Mouse (Mus musculus): Measurements from ENCODE around the gene Scfd2. TPM values are rescaled to one million over a fixed set of nuclear protein-coding genes. Genes with fewer than 3 reads are reported as not detected.

The Scfd2 gene
- 18.1 and 21.5 TPM in 2 replicates for polyA plus RNA-seq (2015; fragmentation: Nextera tagmentation; extraction: Ambion mirVana)

- 7% methylated on average over 35 of the region's 35 CpGs for WGBS
- H3K9ac ChIP-seq (ENCODE audit: low read depth, low read length), result peak within 1 kb of the TSS; percentile 70
- peak; percentile 90 for ATAC-seq
These were observed at the start of gene Scfd2 for GRCm38 (mm10) chr5:74531630-74532280. TSS of gene Scfd2 (minus strand) at chr5:74531759.

GRCm38 (mm10) chr5:74571767-74572166 lies 40.2 kb upstream of the Scfd2 start:
- 95% methylated on average over 6 of the region's 6 CpGs for WGBS
- H3K9me3 ChIP-seq (replicated peaks; ENCODE audit: control insufficient read depth, low read length, poor library complexity, severe bottlenecking), result no peaks in the 10 kb centered on the region
- no peak overlapping the region for H3K4me2 ChIP-seq (ENCODE audit: low read length)
- no peak overlapping the region for H3K9ac ChIP-seq (ENCODE audit: low read depth, low read length)
- no peaks in the 10 kb centered on the region for H3K4me1 ChIP-seq (ENCODE audit: control insufficient read depth, insufficient read depth, low read length)
- H3K27ac ChIP-seq (ENCODE audit: low read length), result no peak overlapping the region
- H3K4me3 ChIP-seq (ENCODE audit: low read depth, low read length), result no peak overlapping the region
- H3K27me3 ChIP-seq (ENCODE audit: control insufficient read depth, insufficient read depth, low read depth, low read length), result no peaks in the 10 kb centered on the region
- no peak for ATAC-seq
- H3K36me3 ChIP-seq (ENCODE audit: control insufficient read depth, insufficient read depth, low read length), result peaks cover 13% of the 10 kb centered on the region

More at GRCm38 (mm10) chr5:74531630-74532280, at the start of gene Scfd2:
- Histone ChIP-seq H3K4me1 (ENCODE audit: control insufficient read depth, insufficient read depth, low read length) (peaks cover 36% of the 10 kb centered on the region), H3K4me3 (ENCODE audit: low read depth, low read length) (peak within 1 kb of the TSS; percentile 76), H3K27me3 (ENCODE audit: control insufficient read depth, insufficient read depth, low read depth, low read length) (no peaks in the 10 kb centered on the region), H3K27ac (ENCODE audit: low read length) (peak within 1 kb of the TSS; percentile 61; the same call in 1 of the 2 replicates), H3K4me2 (ENCODE audit: low read length) (peak within 1 kb of the TSS; percentile 98), H3K9me3 (replicated peaks; ENCODE audit: control insufficient read depth, low read length, poor library complexity, severe bottlenecking) (no peaks in the 10 kb centered on the region), H3K36me3 (ENCODE audit: control insufficient read depth, insufficient read depth, low read length) (no peaks in the 10 kb centered on the region)

- Histone ChIP-seq H3K4me2 (ENCODE audit: low read length) (no peak overlapping the region), H3K27ac (ENCODE audit: low read length) (no peak overlapping the region), H3K27me3 (ENCODE audit: control insufficient read depth, insufficient read depth, low read depth, low read length) (no peaks in the 10 kb centered on the region), H3K36me3 (ENCODE audit: control insufficient read depth, insufficient read depth, low read length) (peaks cover 10% of the 10 kb centered on the region), H3K9me3 (replicated peaks; ENCODE audit: control insufficient read depth, low read length, poor library complexity, severe bottlenecking) (no peaks in the 10 kb centered on the region), H3K4me3 (ENCODE audit: low read depth, low read length) (no peak overlapping the region), H3K4me1 (ENCODE audit: control insufficient read depth, insufficient read depth, low read length) (no peaks in the 10 kb centered on the region), H3K9ac (ENCODE audit: low read depth, low read length) (no peak overlapping the region)
- 93% methylated on average over 1 of the region's 1 CpGs for whole genome bisulfite sequencing
- no peak for ATAC-seq
These were observed 29.6 kb upstream of the Scfd2 start for GRCm38 (mm10) chr5:74561151-74561550.

GRCm38 (mm10) chr5:74549566-74549965 lies 18.0 kb upstream of the Scfd2 start:
- Histone ChIP-seq H3K27me3 (ENCODE audit: control insufficient read depth, insufficient read depth, low read depth, low read length) (no peaks in the 10 kb centered on the region), H3K9me3 (replicated peaks; ENCODE audit: control insufficient read depth, low read length, poor library complexity, severe bottlenecking) (no peaks in the 10 kb centered on the region), H3K36me3 (ENCODE audit: control insufficient read depth, insufficient read depth, low read length) (peaks cover 8% of the 10 kb centered on the region)

GRCm38 (mm10) chr5:74545606-74546005 lies 14.0 kb upstream of the Scfd2 start:
- Histone ChIP-seq H3K4me3 (ENCODE audit: low read depth, low read length) (no peak overlapping the region), H3K4me2 (ENCODE audit: low read length) (no peak overlapping the region), H3K36me3 (ENCODE audit: control insufficient read depth, insufficient read depth, low read length) (peaks cover 6% of the 10 kb centered on the region), H3K9ac (ENCODE audit: low read depth, low read length) (no peak overlapping the region), H3K27ac (ENCODE audit: low read length) (no peak overlapping the region), H3K27me3 (ENCODE audit: control insufficient read depth, insufficient read depth, low read depth, low read length) (no peaks in the 10 kb centered on the region), H3K4me1 (ENCODE audit: control insufficient read depth, insufficient read depth, low read length) (no peaks in the 10 kb centered on the region), H3K9me3 (replicated peaks; ENCODE audit: control insufficient read depth, low read length, poor library complexity, severe bottlenecking) (no peaks in the 10 kb centered on the region)
- no peak for ATAC-seq
- WGBS, result 96% methylated on average over 4 of the region's 4 CpGs

More at GRCm38 (mm10) chr5:74549566-74549965, 18.0 kb upstream of the Scfd2 start:
- Histone ChIP-seq H3K4me2 (ENCODE audit: low read length) (no peak overlapping the region), H3K9ac (ENCODE audit: low read depth, low read length) (no peak overlapping the region), H3K4me3 (ENCODE audit: low read depth, low read length) (no peak overlapping the region), H3K27ac (ENCODE audit: low read length) (no peak overlapping the region), H3K4me1 (ENCODE audit: control insufficient read depth, insufficient read depth, low read length) (no peaks in the 10 kb centered on the region)
- WGBS, result 82% methylated on average over 8 of the region's 8 CpGs
- no peak for ATAC-seq

GRCm38 (mm10) chr5:74536180-74536947 lies 4.8 kb upstream of the Scfd2 start:
- H3K9ac ChIP-seq (ENCODE audit: low read depth, low read length), result peak overlapping the region; percentile 85
- H3K27ac ChIP-seq (ENCODE audit: low read length), result peak overlapping the region; percentile 92; the same call in 1 of the 2 replicates
- no peaks in the 10 kb centered on the region for H3K27me3 ChIP-seq (ENCODE audit: control insufficient read depth, insufficient read depth, low read depth, low read length)
- peaks cover 18% of the 10 kb centered on the region for H3K4me1 ChIP-seq (ENCODE audit: control insufficient read depth, insufficient read depth, low read length)
- no peak for ATAC-seq
- no peaks in the 10 kb centered on the region for H3K36me3 ChIP-seq (ENCODE audit: control insufficient read depth, insufficient read depth, low read length)
- peak overlapping the region; percentile 70 for H3K4me2 ChIP-seq (ENCODE audit: low read length)
- H3K9me3 ChIP-seq (replicated peaks; ENCODE audit: control insufficient read depth, low read length, poor library complexity, severe bottlenecking), result no peaks in the 10 kb centered on the region
- WGBS, result 45% methylated on average over 12 of the region's 12 CpGs
- H3K4me3 ChIP-seq (ENCODE audit: low read depth, low read length), result peak overlapping the region; percentile 68

GRCm38 (mm10) chr5:74535240-74536021 lies 3.9 kb upstream of the Scfd2 start, which contains the start of gene Fip1l1:
TSS of gene Fip1l1 (plus strand) at chr5:74535449.
- Histone ChIP-seq H3K9ac (ENCODE audit: low read depth, low read length) (peak within 1 kb of the TSS; percentile 85), H3K36me3 (ENCODE audit: control insufficient read depth, insufficient read depth, low read length) (no peaks in the 10 kb centered on the region), H3K27ac (ENCODE audit: low read length) (peak within 1 kb of the TSS; percentile 92), H3K27me3 (ENCODE audit: control insufficient read depth, insufficient read depth, low read depth, low read length) (no peaks in the 10 kb centered on the region), H3K9me3 (replicated peaks; ENCODE audit: control insufficient read depth, low read length, poor library complexity, severe bottlenecking) (no peaks in the 10 kb centered on the region), H3K4me3 (ENCODE audit: low read depth, low read length) (peak within 1 kb of the TSS; percentile 68), H3K4me1 (ENCODE audit: control insufficient read depth, insufficient read depth, low read length) (peaks cover 24% of the 10 kb centered on the region), H3K4me2 (ENCODE audit: low read length) (peak within 1 kb of the TSS; percentile 70)
- under 1% methylated on average over 60 of the region's 73 CpGs for WGBS
- ATAC-seq, result peak; percentile 88

- no peak overlapping the region for H3K27ac ChIP-seq (ENCODE audit: low read length)
- H3K4me2 ChIP-seq (ENCODE audit: low read length), result peak overlapping the region; percentile 98
- ATAC-seq, result no peak
- no peaks in the 10 kb centered on the region for H3K36me3 ChIP-seq (ENCODE audit: control insufficient read depth, insufficient read depth, low read length)
- no peaks in the 10 kb centered on the region for H3K9me3 ChIP-seq (replicated peaks; ENCODE audit: control insufficient read depth, low read length, poor library complexity, severe bottlenecking)
- 29% methylated on average over 16 of the region's 16 CpGs for WGBS
- H3K4me1 ChIP-seq (ENCODE audit: control insufficient read depth, insufficient read depth, low read length), result peaks cover 30% of the 10 kb centered on the region
- H3K27me3 ChIP-seq (ENCODE audit: control insufficient read depth, insufficient read depth, low read depth, low read length), result no peaks in the 10 kb centered on the region
- peak overlapping the region; percentile 70 for H3K9ac ChIP-seq (ENCODE audit: low read depth, low read length)
- peak overlapping the region; percentile 76 for H3K4me3 ChIP-seq (ENCODE audit: low read depth, low read length)
These were observed 774 bp downstream of the Scfd2 start for GRCm38 (mm10) chr5:74530785-74531184.
